Mouse (Mus musculus) heart, postnatal 10 days (tissue): ENCODE results near the gene Dcaf7. TPM values are rescaled to one million over a fixed set of nuclear protein-coding genes. Genes with fewer than 3 reads are reported as not detected.
"Not testable (repeated sequence)": the region's sequence is repeated elsewhere in the genome, so short reads cannot be mapped to it uniquely, and the experiment has no call there.

Experiments used
- DNase-seq, 2 experiments: peaks; one replicate each; pipeline ENCODE4 v3.0.0; 2021
- intact Hi-C: fragments of 180-260 bp; cut with DNase I; formaldehyde crosslinking; loops from one replicate; pipeline ENCODE4 v1.15.1; 2025
- total RNA-seq, 2 experiments: library from RNA; stranded (reverse); gene quantifications; 2 replicates each; pipeline ENCODE4 v1.2.3; 2021

Dcaf7 gene
- total RNA-seq, 2 experiments from 2014 or later = 54.6 to 57.6 TPM

DNA sequence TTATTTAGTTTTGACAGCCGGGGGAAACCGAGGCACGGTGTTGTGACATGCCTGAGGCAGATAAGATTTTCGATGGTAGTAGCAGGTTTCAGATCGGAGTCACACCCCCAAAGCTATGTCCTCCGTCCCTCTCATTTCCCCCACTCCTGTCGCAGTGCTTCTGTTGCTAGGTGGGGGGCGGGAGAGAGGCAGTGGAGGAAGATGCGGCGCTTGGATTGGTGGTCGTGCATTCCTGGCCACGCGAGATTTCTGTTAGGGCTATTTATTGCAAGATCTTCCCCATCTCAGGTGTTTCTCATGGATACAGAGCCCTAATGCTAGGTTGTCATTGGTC, 713 bp downstream of the Dcaf7 start:
- intact Hi-C loops = no loop called here
- DNase-seq = peak; percentile 13 to 43

DNA sequence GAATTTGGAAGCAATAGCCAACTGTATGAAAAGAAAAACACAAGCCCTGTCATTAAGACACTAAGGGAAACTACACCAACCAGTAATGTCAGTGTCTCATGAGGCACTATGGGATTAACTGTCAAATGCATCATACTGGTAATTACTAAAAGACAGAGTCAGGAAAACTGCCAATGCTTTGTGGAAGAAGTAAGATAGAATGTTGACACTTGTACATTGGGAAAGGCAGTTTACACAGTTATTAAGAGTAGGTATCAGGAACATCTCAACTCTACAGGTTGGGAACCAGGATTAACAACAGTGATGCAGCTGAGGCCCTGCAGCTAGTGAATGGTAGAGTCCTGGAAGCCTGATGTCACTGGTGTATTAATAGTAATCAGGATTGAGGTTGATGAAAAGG, 7.7 kb downstream of the Dcaf7 start:
- DNase-seq = no peak
- intact Hi-C loops = no loop called here

DNA sequence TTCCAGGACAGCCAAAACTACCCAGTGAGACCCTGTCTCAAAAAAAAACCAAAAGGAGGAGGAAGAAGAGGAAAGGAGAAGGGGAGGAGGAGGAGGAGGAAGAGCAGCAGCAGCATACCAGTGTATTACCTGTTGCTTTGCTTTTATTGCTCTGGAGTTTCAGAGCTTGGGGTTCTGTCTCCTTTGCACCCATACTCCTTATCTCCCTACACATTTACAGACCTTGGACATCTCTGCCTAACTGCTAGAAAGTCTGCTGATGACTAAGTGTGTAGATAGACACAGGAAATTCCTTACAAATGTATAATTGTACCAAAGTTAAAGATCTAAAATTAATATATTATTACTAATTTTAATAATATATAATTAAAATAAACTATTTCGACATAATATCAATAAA, 8.6 kb downstream of the Dcaf7 start:
- intact Hi-C loops = no loop called here
- no peak for DNase-seq

DNA sequence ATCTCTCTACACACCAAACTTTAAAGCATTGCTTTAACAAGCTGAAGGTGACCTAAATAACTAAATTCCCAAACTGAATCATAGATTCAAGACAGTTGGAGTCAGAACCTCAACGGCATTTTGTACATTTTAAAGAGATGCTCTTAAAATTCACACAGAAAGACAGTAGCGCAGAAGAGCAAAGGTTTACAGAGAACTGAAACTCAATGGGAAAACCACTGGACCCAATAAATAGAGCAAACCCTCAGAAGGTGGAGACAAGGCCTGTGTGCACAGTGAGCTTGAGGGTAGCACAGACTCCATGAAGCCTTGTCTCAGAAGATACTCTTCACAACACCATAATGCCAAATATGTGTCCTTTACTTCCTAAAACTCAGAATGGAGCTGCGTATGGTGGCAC, 9.1 kb downstream of the Dcaf7 start:
- no peak for DNase-seq
- intact Hi-C loops = no loop called here

DNA sequence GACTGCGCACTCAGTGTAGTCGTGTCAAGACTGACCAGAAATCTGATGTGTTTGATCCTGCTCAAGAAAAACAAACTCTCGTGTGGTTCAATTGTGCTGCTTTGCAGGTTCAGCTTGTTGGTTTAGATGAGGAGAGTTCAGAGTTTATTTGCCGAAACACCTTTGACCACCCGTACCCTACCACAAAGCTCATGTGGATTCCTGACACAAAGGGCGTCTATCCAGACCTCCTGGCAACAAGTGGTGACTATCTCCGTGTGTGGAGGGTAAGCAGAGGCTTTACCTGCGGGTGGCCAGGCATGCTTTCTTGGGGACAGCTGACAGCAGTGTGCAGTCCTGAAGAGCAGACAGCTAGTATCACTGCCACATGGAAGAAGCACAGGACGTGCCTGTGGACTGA, 9.9 kb downstream of the Dcaf7 start:
- no peak for DNase-seq
- intact Hi-C loops = no loop called here

DNA sequence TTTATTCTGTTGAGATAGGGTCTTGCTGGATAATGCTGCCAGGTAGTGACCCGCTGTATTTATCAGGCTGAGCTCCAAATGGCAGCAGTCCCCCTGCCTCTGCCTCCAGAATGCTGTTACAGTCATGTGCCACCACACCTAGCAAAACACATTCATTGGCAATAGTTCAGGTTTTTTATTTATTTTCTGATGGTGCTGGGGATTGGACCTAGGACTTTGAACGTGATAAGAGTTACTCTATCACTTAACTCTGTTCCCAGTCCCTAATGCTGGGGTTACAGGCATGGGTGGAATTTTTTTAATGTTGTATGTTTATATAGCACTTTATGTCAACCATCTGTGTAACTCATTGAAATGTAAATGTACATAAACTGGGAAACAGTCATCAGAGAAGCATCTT, 17.2 kb downstream of the Dcaf7 start:
- no peak for DNase-seq
- intact Hi-C loops = no loop called here

DNA sequence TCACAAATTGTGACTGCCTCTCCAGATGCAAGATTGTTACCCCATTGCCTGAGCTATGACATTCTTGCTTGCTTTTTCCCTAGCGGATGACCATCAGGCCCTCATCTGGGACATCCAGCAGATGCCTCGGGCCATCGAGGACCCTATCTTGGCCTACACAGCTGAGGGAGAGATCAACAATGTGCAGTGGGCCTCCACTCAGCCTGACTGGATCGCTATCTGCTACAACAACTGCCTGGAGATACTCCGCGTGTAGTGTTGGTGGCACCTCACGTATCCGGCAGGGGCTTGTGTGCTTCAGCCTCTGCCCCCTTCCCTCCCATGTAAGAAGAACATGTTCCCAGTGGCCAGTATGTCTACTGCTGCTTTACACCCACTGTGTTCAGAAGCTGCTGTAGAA, 17.9 kb downstream of the Dcaf7 start:
- intact Hi-C loops = no loop called here
- DNase-seq = no peak

DNA sequence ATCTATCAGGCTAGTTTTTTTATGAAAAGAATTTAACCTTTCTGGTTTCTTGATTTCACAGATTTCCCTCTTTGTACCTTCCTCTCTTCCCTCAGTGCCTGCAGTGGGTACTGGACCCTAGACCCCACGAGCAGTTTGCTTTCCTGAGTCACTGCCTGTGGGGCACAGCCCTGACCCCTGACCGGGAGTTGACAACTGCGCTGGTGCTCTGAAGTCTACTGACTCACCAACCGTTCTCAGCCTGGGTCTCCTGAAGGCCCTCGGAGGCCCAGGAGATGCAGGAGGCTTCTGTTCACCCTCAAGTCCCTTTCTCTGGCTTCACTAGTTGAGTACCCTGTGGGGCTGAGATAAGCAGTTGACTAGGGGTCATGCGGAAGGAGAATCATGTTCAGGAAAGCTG, 18.7 kb downstream of the Dcaf7 start:
- intact Hi-C loops = no loop called here
- DNase-seq = no peak

DNA sequence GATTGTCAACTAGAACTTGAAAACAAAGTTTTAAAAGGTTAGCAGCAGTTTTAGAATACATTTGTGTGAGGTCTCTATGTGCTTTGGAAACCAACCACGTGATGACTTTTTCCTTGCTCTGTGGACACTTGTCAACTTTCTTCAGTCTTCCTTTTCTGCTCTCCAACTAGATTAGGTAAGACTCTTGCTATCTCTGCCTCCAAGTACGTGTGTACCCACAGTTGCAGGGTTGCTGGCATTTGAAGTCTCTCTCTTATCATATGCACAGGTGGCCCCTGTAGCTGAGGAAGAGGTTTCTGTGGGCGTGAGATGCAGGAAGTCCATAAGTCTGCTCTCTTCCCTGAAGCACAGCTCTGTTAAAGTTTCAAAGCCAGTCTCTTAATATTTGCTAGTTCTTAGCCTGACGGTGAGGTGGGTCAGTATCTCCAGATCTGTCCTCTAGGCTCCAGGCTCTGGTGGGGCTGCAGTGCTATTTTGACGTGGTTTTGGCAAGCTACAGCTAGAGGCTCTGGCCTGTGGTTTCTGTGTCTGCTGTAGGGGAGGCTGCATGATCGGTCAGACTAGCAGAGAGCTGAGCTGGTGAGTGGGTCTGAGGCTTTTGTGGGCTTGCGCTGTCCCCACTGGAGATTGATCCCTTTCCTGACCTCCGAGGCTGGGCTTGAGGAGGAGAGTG, 20.3 kb downstream of the Dcaf7 start:
- intact Hi-C loops = no loop called here

DNA sequence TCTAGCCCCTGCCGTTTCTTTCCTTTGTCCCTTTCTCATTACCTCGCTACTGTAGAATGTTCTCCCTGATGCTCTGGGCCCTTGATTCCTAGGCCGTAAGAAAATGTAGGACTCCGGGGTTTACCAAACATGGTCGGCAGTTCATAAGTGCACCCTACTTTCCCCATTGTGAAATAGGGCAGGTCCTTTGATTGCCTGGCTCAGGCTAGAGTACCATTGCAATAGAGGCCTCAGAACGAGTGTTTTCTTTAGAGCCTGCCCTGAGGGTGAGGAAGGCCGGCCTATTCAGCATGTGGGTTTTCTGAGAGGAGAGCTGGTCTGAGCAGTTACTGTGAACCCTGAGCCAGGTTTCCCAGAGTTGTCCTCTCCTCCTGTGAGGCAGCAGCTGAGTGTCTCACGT, 21.3 kb downstream of the Dcaf7 start:
- DNase-seq = no peak
- intact Hi-C loops = no loop called here

More for the DNA sequence above, 20.3 kb downstream of the Dcaf7 start:
- no peak for DNase-seq

DNA sequence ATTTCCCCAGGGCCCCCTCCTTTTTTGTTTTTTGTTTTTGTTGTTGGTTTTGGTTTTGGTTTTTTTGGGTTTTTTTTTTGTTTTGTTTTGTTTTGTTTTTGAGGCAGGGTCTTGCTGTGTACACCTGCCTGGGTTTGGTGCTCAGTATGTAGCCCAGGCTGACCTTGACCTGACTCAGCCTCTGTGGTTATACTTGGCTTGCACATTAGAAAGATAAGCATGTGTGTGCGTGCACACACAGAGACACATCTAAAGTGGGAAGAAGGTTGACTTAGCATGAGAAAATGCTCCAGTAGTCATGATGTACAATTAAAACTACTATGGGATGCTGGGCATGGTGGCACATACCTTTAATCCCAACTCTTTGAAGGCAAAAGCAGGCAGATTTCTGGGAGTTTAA, 23.9 kb downstream of the Dcaf7 start:
- intact Hi-C loops = no loop called here
- no peak for DNase-seq

DNA sequence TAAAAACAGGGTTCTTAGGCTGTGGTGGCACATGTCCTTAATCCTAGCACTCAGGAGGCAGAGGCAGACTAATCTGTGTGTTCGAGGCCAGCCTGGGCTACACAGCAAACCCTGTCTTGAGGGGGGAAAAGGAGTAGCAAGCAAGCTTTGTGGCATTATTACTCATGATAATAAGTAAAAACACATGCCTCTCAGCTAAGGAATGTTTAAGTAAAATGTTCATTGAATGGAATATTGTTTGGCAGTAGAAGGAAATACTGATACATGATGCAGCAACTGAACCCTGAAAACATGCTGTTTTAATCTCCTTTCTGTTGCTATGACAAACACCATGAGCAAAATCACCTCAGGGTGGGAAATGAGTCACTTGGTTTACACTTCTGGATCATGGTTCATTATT, 24.6 kb downstream of the Dcaf7 start:
- DNase-seq = no peak
- intact Hi-C loops = no loop called here

DNA sequence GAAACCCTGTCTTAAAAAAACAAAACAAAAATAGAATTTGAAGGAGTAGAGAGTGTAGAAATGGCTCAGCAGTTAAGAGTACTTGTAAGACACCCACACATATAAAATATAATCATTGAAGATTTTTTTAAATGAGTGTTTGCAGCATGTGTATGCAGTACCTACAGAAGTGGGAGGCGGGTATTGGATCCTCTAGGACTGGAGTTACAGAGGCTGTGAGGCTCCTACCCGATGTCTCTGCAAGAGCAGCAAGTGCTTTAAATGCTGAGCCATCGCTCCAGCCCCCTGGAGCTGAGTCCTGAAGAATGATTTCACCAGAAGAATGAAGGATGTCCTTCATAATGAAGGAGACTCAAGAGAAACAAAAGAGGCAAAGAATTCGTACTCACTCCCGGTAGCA, 27.1 kb downstream of the Dcaf7 start:
- no peak for DNase-seq
- intact Hi-C loops = no loop called here

DNA sequence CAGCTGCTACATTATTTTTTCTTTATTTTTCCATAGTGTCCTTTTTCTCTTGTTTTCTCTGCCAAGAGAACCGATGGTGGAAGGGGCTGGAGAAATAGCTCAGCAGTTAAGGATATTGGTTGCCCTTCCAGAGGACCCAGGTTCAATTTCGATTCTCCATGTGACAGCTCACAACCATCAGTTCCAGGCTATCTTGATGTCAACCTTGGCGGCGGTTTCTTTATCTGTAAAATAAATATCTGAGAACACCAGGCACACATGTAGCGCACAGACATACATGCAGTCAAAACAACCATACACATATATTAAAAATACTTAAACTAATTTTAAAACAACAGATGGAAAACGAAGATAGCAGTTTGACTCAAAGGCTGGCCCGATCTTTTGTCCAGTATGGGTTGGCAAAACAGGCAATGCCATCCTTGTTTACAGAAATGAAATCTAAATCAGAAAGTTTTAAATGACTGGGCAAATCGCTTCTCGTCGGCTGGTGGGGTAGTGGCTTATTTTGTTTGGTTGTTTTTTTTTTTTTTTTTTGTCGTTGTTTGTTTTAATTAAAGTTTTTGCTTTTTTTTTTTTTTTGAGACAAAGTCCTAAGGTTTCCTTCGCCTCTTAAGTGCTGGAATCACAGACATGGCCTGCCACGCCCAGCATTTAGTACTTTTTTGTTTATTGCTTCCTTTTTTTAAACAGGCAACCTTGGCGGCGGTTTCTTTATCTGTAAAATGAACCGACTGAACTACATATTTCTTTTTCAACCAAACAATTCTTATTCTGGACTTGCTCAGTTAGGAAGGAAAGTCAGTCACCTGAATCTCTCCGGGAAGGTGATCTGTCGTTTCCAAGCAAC, 28.6 kb downstream of the Dcaf7 start:
- intact Hi-C loops = no loop called here
- no peak for DNase-seq

DNA sequence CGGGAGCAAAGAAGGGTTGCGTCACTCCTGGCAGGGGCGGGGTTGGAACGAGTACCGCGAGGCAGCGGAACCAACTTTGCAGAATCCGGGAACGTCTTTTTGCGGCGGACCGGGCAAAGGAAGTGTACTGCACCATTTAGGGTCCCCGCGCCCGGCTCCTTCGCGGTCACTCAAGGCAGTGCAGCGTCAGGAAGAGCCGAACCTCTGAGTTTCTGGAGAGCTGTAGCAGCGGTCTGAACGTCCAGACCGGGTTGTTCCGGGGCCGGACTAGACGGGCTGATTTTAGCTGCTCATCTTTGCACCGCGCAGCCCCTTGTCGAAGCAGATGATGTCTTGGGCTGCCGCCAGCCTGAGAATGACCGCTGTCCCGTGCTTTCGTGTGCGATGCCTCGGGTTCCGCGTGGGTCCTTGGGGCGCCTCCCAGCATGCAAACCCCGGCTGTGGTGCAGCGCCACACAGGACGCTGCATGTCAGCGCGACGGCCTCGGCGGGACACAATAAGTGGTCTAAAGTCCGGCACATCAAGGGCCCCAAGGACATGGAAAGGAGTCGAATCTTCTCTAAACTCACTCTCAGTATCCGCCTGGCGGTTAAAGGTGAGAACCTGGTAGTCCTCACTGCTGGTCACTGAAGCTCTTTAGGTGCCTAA, 29.4 kb downstream of the Dcaf7 start, which contains the start of gene Taco1:
Gene Taco1 (plus strand): TSS at position 139 of the 649 bp plus-strand sequence.
- intact Hi-C loops = no loop called here
- DNase-seq = peak; percentile 96 to 97

DNA sequence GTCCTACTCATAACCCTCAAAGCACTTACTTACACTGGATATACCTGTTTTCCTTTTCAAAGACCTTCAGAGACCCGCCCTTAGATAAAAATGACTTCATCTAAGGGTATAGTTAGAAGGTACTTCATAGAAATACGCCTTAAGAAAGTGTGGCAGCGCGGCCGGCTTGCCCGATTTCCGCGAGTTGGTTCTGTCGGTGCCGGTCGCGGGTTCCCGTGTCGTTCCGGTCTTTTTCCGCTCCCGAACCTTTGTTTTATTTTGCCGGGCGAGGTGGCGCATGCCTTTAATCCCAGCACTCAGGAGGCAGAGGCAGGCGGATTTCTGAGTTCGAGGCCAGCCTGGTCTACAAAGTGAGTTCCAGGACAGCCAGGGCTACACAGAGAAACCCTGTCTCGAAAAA, 29.9 kb downstream of the Dcaf7 start:
- DNase-seq = peak in 1 of 2 experiments; percentile 49
- intact Hi-C loops = not testable (repeated sequence)

DNA sequence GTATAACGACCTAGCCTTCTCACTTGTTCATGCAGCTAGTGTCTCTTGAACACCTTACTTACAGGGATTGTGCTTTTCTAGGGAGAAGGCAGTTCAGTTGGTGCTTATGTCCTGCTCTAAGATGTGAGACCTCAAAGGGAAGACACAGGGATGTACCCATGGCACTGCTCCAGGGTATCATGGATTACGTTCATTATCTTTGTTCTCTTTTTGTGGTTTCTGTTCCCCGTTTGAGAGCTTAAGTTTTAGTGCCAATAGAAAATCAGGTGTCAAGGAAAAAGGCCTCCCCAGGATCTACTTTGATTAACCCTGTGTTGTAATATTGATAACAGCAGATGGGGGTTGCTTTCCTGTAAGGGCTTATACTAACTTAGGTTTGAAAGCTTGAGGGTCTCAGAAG, 37.1 kb downstream of the Dcaf7 start:
- intact Hi-C loops = no loop called here
- no peak for DNase-seq

DNA sequence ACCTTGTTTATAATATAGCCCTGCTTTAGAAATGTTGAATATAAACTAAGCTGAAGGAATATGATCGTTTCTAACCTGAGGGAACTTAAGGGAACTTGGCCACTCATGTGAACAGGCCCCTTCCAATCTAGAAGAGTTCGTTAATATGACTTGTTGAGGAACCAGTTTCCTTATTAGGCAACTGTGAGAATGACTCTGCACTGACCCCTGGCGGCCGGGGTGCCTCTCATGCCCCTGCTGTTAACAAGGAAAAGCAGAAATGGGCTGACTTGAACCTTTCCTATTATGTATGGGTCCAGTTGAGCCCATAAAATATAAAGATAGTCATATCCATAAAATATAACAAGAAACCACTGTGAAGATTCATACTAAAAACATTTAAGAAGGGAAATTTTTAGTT, 39.6 kb downstream of the Dcaf7 start:
- intact Hi-C loops = loop anchor here (2.0 to 5.0 kb wide), 3 partner anchors 74 to 150 kb away; no protein-coding TSS in a partner anchor
- peak; percentile 60 to 83 for DNase-seq

DNA sequence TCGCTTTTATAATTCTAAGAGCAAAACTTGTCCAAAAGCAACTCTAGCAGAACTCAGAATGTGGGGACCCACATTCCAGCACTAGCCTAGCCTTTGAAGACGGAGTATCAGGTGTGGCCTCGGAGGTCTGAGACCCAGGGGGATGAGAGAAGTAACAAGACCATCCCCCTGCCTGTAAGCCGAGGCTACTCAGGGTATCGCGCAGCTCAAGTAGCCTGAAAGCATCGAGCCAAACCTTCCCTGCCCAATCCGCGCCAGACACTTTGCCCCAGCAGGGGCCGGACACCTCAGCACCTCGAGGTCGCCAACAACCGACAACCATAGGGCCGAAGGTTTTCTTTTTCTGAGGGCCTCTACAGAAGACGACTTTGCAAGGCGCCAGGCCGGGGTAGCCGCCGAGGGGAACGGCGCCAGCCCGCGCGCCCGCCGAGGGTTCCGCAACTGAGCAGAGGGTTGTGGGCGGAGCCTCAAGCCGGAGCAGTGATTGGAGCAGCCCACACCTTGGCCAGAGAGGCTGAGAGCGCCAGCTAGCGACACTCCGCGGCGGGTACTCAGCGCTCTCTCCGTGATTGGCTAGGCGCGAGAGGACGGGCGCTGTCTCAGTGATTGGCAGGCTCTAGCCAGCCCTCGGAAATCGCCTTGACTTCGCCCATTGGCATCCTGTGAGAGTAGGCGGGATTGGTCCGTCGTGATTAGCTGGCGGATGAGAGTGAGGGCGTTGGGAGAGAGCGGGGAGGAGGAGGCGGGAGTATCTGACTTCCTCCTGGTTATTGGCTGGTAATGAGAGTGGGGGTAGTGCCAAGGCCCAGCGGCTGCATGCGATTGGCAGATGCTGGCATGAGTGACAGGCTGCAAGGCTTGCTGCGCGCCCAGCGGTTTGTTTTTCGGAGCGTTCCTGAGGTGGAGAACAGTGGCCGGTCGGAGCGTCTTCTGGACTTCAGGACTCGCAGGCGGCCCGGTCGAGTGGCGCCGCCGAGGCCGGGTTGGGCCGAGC, 47.3 kb downstream of the Dcaf7 start, which contains the start of gene Map3k3:
Gene Map3k3 (plus strand): TSS at position 906 of the 994 bp plus-strand sequence.
- DNase-seq = peak; percentile 99 to 100
- intact Hi-C loops = loop anchor here (2.0 kb wide), 2 partner anchors 15 to 51 kb away; no protein-coding TSS in a partner anchor

DNA sequence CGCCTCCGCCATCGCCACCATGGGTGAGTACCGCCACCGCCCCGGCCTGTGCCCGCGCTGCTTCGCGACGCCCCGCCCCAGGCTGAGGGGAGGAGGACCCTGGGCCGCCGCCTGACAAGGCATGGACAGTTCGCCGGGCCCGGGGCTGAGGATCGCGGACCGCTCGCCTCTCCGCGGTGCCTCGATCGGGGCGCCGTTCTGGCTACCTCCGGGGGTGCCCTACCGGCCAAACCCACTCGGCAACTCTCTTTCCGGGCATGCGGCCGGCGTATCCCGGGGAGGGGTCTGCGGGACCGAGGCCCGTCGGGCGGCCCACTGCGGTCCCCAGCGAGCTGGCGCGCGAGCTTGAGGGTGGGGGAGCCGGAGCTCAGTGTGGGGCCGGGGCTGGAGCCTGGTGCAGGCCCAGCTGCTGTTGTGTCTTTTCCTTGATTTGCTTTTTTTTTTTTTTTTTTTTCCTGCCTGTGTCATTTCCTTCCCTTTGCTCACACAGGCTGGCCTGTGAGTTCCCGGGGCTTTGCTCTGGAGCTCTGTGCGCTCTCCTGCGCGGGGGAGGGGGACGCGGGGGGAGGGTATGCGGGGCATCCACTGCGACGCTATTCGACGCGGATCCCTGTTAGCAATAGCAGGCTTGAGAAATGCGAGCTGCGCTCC, 48.4 kb downstream of the Dcaf7 start:
- intact Hi-C loops = loop anchor here (2.0 kb wide), 2 partner anchors 14 to 50 kb away; no protein-coding TSS in a partner anchor
- peak; percentile 86 to 88 for DNase-seq
